Mouse (Mus musculus) brown adipose tissue, adult 24 weeks (tissue): ENCODE measurements at regions not wholly inside any gene's neighbourhood (a gene's known extent, or its start where the extent isn't known, plus 50 kb on each side); places are given as distances from the start of the nearest gene placed in this dataset.

Experiments
- H3K27ac ChIP-seq: fragments of 200-500 bp; replicated peaks from 2 replicates; pipeline ENCODE4 v1.5.1; 2012; ENCODE audit warnings: low read depth, mild to moderate bottlenecking, low read length
- H3K4me1 ChIP-seq: fragments of 200-500 bp; 2 replicates; pipeline ENCODE4 v1.6.1; 2012; ENCODE audit warnings: low read length, mixed read lengths; ENCODE audit not compliant: control insufficient read depth, insufficient read depth, insufficient read length
- H3K4me3 ChIP-seq: fragments of 200-500 bp; 2 replicates; pipeline ENCODE4 v1.5.1; 2012; ENCODE audit warnings: low read depth, mild to moderate bottlenecking, low read length, moderate library complexity; ENCODE audit not compliant: insufficient read depth

DNA sequence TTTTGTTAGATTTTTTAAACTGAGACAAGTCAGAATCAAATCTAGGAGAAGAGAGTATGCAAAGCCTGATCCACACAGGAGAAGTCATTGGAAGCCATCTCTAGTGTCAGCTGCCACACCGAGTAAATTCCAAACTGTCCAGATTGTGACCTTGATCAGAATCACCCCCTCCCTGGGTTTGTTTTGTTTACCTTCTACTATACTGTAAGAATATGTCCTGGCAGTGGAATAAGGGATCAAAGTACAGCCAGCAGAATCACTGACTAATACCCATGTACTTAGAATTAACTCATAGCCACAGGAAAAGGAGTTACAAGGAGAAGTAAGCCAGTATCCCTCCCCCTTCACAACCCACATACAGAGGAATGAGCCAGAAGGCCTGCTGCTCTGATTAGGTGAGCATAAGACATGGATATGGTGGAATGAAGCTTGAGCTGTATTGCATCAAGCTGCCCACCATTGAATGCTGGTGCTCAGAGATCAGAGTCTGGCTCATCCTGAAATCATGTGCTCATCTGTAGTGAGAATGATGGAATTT, 70.9 kb upstream of the Bmper start:
- Histone ChIP-seq H3K4me1 (no peaks in the 10 kb centered on the region), H3K27ac (no peak overlapping the region), H3K4me3 (no peak overlapping the region)

DNA sequence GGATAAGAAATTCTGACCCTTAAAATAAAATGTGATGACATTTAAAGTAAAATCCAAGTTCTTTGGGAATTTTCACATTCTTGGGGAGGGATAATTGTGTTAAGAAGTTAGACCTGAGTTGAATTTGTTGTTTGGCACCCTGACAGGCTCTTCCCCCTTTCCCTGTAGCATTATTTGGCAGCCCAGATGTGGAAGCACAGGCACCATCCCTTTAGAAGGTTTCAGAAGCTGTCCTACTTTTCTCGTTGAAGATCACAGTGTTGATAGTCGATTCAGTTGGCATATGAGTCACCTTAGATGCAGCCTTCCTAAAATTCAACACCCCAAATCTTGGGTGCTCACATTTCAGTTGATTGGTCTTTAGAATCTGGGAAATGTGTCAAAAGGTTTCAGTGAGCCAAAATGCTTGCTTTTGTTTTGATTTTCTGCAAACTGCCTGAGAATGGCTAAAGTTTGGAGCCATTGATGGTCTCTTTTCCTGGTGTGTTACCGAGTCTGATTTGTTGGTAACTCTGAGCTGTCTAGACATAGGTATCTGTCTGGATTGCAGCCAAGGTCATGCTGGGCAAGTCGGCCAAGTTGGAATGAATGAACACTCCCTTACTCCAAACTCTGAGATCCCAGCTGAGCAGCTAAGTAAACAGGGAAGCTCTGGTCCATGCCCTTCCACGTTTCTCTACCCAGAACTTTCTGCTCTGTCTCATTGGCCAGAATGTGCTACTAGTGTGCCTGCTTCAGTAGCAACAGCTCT, 65.9 kb upstream of the Bmper start:
- Histone ChIP-seq H3K27ac (no peak overlapping the region), H3K4me3 (no peak overlapping the region), H3K4me1 (peaks cover 4% of the 10 kb centered on the region; the same call in 1 of the 2 replicates)

DNA sequence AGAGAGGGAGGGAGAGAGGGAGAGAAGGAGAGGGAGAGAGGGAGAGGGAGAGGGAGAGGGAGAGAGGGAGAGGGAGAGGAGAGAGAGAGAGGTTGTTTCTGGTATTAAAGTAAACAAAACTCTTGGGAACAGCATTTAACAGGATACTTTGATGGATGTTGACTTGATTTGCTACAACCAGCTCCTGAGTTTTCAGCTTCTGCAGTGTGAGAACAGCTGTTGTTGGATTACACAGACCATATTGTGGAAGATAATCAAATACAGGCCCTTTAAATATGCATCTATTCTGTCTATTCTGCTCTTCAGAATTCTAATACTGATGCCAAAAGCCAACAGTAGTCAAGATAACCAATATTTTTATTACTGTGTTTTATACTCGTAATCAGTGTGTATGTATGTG, 64.4 kb upstream of the Bmper start:
- Histone ChIP-seq H3K4me1 (peaks cover 4% of the 10 kb centered on the region; the same call in 1 of the 2 replicates), H3K4me3 (no peak overlapping the region), H3K27ac (no peak overlapping the region)

DNA sequence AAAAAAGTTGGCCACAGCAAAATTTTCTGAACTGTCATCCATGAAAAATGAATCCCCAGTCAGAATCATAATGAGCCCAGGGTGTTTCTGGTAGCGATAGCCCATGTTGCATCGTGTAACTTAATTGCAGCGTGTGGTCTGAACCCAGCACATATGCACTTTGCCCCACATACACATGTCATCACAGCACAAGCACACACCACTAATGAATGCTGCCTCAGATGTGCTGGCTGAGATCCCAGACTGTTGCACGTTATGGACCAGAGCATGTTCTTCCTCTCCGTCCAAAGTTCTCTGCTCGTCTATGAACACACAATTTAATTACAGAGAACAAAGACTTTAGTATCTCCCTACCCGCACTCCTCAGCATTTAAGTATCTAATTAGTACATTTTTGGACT, 61.5 kb upstream of the Bmper start:
- no peak overlapping the region for H3K27ac ChIP-seq
- no peak overlapping the region for H3K4me3 ChIP-seq
- H3K4me1 ChIP-seq, result peaks cover 4% of the 10 kb centered on the region; the same call in 1 of the 2 replicates

DNA sequence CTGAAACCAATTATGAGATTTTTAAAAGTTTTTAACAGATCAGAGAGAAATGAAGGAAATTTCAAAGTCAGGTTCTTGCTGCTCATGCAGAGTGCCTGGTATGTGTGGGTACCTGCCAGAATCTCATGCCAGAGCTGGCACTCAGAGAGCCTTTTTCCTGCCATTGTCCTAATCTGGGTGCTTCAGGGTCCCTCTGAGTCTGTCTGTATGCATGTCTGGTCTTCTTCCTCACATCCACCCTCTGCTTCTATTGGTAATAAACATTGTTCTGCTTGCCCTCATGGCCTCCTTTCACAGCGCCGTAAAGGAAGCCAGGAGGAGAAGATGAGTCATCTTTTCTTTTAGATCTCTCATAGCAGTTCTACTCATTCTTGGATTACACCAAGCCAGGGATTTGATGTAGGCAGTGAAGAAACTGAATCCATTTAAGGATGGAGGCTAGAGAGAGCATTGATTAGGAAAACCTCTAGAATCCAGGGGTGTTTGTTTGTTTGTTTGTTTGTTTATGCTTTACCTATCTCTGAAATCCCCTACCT, 55.8 kb upstream of the Bmper start:
- Histone ChIP-seq H3K27ac (no peak overlapping the region), H3K4me1 (peaks cover 2% of the 10 kb centered on the region; the same call in 1 of the 2 replicates), H3K4me3 (no peak overlapping the region)

DNA sequence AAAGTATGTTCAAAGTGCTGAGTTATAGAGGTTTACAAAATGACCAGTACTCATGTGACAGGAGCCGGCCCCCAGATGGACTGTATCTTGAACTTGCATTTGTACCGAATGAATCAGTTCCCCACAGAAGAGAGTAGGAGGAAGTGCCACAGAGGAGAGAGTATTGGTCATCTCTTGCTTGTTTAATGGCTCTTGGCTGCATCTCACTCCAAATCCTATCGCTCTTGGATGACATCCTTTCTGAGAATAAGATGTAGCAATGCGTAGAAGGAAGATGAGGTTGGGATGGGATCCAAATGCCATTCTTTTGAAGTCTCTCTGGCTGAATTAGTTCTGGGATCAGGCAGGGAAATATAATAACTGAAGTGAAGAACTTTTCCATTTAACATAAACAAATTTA, 55.2 kb upstream of the Bmper start:
- peaks cover 2% of the 10 kb centered on the region; the same call in 1 of the 2 replicates for H3K4me1 ChIP-seq
- no peak overlapping the region for H3K4me3 ChIP-seq
- no peak overlapping the region for H3K27ac ChIP-seq

DNA sequence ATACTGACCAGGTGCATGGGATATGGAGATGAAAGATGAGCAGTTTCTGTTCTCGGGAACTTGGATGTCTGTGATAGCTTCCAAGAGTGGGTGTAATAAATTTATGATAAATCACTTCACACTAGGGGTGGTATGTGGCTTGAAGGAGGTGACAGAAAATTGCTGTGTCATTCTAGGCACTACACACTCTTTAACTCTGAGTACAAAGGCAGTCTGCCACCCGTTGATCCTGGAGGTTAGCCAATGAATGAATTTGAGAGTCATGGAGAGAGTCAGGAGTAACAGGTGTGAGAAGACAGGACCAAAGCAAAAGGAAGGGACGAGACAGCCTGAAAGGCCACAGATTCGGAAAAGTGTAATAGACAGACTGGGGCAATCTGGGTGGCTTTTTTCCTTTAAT, 54.7 kb upstream of the Bmper start:
- Histone ChIP-seq H3K4me3 (no peak overlapping the region), H3K27ac (no peak overlapping the region)

DNA sequence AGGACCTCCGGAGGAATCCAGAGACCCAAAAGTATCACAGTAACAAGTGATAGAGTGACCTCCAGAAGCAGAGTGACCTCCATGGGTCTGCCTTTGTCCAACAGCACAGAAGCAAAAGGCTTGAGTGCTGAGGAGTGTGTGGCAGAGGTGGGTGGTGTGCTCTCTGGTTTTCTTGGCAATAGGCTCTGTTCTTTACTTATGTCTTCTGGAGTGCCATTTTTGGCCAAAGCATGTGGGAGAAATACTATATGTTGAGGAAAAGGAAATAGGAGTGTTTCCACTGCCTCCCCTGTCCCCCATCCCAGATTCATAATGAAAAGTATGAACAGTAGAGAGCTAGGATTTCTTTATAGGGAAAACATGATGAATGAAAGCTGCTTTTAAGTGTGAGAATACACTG, 51.5 kb upstream of the Bmper start:
- peaks cover 2% of the 10 kb centered on the region; the same call in 1 of the 2 replicates for H3K4me1 ChIP-seq
- no peak overlapping the region for H3K27ac ChIP-seq
- no peak overlapping the region for H3K4me3 ChIP-seq

More for the DNA sequence above, 54.7 kb upstream of the Bmper start:
- H3K4me1 ChIP-seq, result peaks cover 2% of the 10 kb centered on the region; the same call in 1 of the 2 replicates
